ENCODE assay signal across 31 mouse cellular contexts in genomic region chr17:48688944-48689343, GRCm38 (mm10).
DNase-seq lines count a peak whose midpoint lies in the region; ATAC-seq lines count a peak whose summit lies in the region.
"Had no signal": no experiment of that assay in that cellular context is flagged by ENCODE, and none has a peak within 500 bp of the region (broad histone marks: within the 10 kb centered on the region; RNA-seq: fewer than 3 reads in every experiment).

No protein-coding gene starts in this region.

- intact Hi-C loops in left cerebral cortex, postnatal 14 days (cut with DNase I): no loop called here

- no peaks in the 10 kb centered on the region for H3K36me3 ChIP-seq in forebrain, embryonic 12.5 days (replicated peaks)
- H3K36me3 ChIP-seq in midbrain, embryonic 16.5 days (ENCODE audit: control insufficient read depth, insufficient read depth, low read length): no peaks in the 10 kb centered on the region
- H3K36me3 ChIP-seq: embryonic facial prominence, embryonic 13.5 days; heart, embryonic 13.5 days; limb, embryonic 10.5 days; midbrain, embryonic 12.5 days had no signal

- no peaks in the 10 kb centered on the region for H3K27me3 ChIP-seq in forebrain, embryonic 12.5 days
- H3K27me3 ChIP-seq in midbrain, embryonic 16.5 days (ENCODE audit: control insufficient read depth, insufficient read depth, low read depth, low read length): no peaks in the 10 kb centered on the region
- H3K27me3 ChIP-seq: embryonic facial prominence, embryonic 13.5 days; forebrain, embryonic 13.5 days; heart, embryonic 13.5 days; midbrain, embryonic 12.5 days had no signal

- H3K9me3 ChIP-seq in forebrain, embryonic 12.5 days: no peaks in the 10 kb centered on the region
- no peaks in the 10 kb centered on the region for H3K9me3 ChIP-seq in midbrain, embryonic 16.5 days (replicated peaks; ENCODE audit: control insufficient read depth, low read length, poor library complexity, severe bottlenecking)
- H3K9me3 ChIP-seq: embryonic facial prominence, embryonic 13.5 days; forebrain, embryonic 13.5 days; heart, embryonic 13.5 days; limb, embryonic 10.5 days; midbrain, embryonic 12.5 days had no signal

- H3K4me1 ChIP-seq in forebrain, embryonic 12.5 days: no peaks in the 10 kb centered on the region
- H3K4me1 ChIP-seq in midbrain, embryonic 16.5 days (ENCODE audit: control insufficient read depth, insufficient read depth, low read length): no peaks in the 10 kb centered on the region
- H3K4me1 ChIP-seq: embryonic facial prominence, embryonic 13.5 days; forebrain, embryonic 13.5 days; heart, embryonic 13.5 days; limb, embryonic 10.5 days; midbrain, embryonic 12.5 days had no signal

- H3K4me2 ChIP-seq in forebrain, embryonic 12.5 days: no peak overlapping the region
- no peak overlapping the region for H3K4me2 ChIP-seq in midbrain, embryonic 16.5 days (ENCODE audit: low read length)
- H3K4me2 ChIP-seq: embryonic facial prominence, embryonic 13.5 days; forebrain, embryonic 13.5 days; heart, embryonic 13.5 days; hindbrain, embryonic 14.5 days; midbrain, embryonic 12.5 days had no signal

- 74% methylated on average over 2 of the region's 2 CpGs for WGBS in forebrain, embryonic 12.5 days
- WGBS in midbrain, embryonic 16.5 days: 74% methylated on average over 2 of the region's 2 CpGs

- DNase-seq in layer of hippocampus, adult 11-12 months (ENCODE audit: low spot score): peak; percentile 26
- DNase-seq in layer of hippocampus, adult 9-10 months (ENCODE audit: low spot score): no peak
- peak; percentile 5 to 54 for DNase-seq in frontal cortex, adult 2 months (ENCODE audit: extremely low spot score in 1 of 2, low spot score in 1 of 2)
- DNase-seq in left cerebral cortex, postnatal 14 days (ENCODE audit: low spot score in 2 of 2): peak; percentile 31 to 53
- DNase-seq in right cerebral cortex, postnatal 25 days: peak; percentile 25
- no peak for DNase-seq in lung, postnatal 14 days
- DNase-seq: adrenal gland, adult 8-10 months; cerebellum, adult 8-10 months; cerebellum, postnatal 36 days; embryo, embryonic 11 days; gastrocnemius, postnatal 14 days; heart, adult 11 months; heart, postnatal 36 days; kidney, adult 18-20 months; liver; liver, postnatal 0 days; lung, postnatal 10 days; thymus, adult 2 months; thymus, postnatal 4 days had no signal

- H3K27ac ChIP-seq in forebrain, embryonic 12.5 days: no peak overlapping the region
- no peak overlapping the region for H3K27ac ChIP-seq in midbrain, embryonic 16.5 days (ENCODE audit: low read length)
- H3K27ac ChIP-seq: embryonic facial prominence, embryonic 13.5 days; forebrain, embryonic 13.5 days; heart, embryonic 13.5 days; hindbrain, embryonic 14.5 days; kidney, postnatal 0 days; limb, embryonic 10.5 days; midbrain, embryonic 12.5 days had no signal

- H3K4me3 ChIP-seq in forebrain, embryonic 12.5 days (replicated peaks): no peak overlapping the region
- H3K4me3 ChIP-seq in midbrain, embryonic 16.5 days (ENCODE audit: low read depth, low read length): no peak overlapping the region
- H3K4me3 ChIP-seq: embryonic facial prominence, embryonic 13.5 days; erythroblast, embryonic 14.5 days; forebrain, embryonic 13.5 days; heart, embryonic 13.5 days; limb, embryonic 10.5 days; midbrain, embryonic 12.5 days had no signal

- ATAC-seq in forebrain, embryonic 12.5 days (ENCODE audit: low FRiP score): no peak
- ATAC-seq in midbrain, embryonic 16.5 days: no peak
- ATAC-seq: activated CD4-positive, CD25-positive, alpha-beta regulatory T cell, adult 4 months; forebrain, embryonic 13.5 days; inflammation-experienced regulatory T-cells, adult 6 months; liver, postnatal 0 days had no signal

- H3K9ac ChIP-seq in forebrain, embryonic 12.5 days: no peak overlapping the region
- H3K9ac ChIP-seq in midbrain, embryonic 16.5 days (ENCODE audit: low read depth, low read length): no peak overlapping the region
- H3K9ac ChIP-seq: embryonic facial prominence, embryonic 13.5 days; forebrain, embryonic 13.5 days; heart, embryonic 13.5 days; hindbrain, embryonic 14.5 days; liver, postnatal 0 days; midbrain, embryonic 12.5 days had no signal

Comparison
In these comparisons a context has a peak if more than half of its experiments do, and no peak if none do; other contexts are left out.
1. DNase-seq: peak in layer of hippocampus, adult 11-12 months (single experiment), frontal cortex, adult 2 months (2 of 2), left cerebral cortex, postnatal 14 days (2 of 2) and right cerebral cortex, postnatal 25 days (single experiment); none in layer of hippocampus, adult 9-10 months (single experiment) and lung, postnatal 14 days (single experiment).